Mouse (Mus musculus) thymus, adult 2 months (tissue): ENCODE data around the gene Ppp3ca. TPM values are rescaled to one million over a fixed set of nuclear protein-coding genes. Genes with fewer than 3 reads are reported as not detected.

ENCODE experiments used
- DNase-seq: peaks from one replicate; pipeline ENCODE4 v3.0.0; 2021
- H3K27ac ChIP-seq: fragments of 200-500 bp; 2 replicates; pipeline ENCODE4 v1.5.1; 2012; ENCODE audit warnings: low read length, control low read depth; ENCODE audit not compliant: control insufficient read depth, insufficient read depth
- H3K27me3 ChIP-seq: fragments of 200-500 bp; 2 replicates; pipeline ENCODE4 v1.6.1; 2012; ENCODE audit warnings: mild to moderate bottlenecking, low read length, moderate library complexity, mixed read lengths; ENCODE audit not compliant: control insufficient read depth, insufficient read depth
- H3K36me3 ChIP-seq: fragments of 200-500 bp; 2 replicates; pipeline ENCODE4 v1.6.1; 2012; ENCODE audit warnings: mild to moderate bottlenecking, low read length, moderate library complexity; ENCODE audit not compliant: control insufficient read depth, insufficient read depth
- H3K4me1 ChIP-seq: fragments of 200-500 bp; replicated peaks from 2 replicates; pipeline ENCODE4 v1.6.1; 2012; ENCODE audit warnings: low read length; ENCODE audit not compliant: control insufficient read depth, insufficient read depth
- H3K4me3 ChIP-seq: fragments of 200-500 bp; 2 replicates; pipeline ENCODE4 v1.5.1; 2012; ENCODE audit warnings: mild to moderate bottlenecking, low read length, control low read depth, moderate library complexity; ENCODE audit not compliant: control insufficient read depth, insufficient read depth
- CTCF ChIP-seq: fragments of 200-500 bp; IDR thresholded peaks from 2 replicates; pipeline ENCODE4 v1.5.1; 2012; ENCODE audit warnings: mild to moderate bottlenecking, control low read depth, low read length, moderate library complexity, borderline replicate concordance; ENCODE audit not compliant: control insufficient read depth, poor library complexity, insufficient read depth; ENCODE audit errors: extremely low read depth
- POLR2A ChIP-seq: fragments of 200-500 bp; IDR thresholded peaks from 2 replicates; pipeline ENCODE4 v1.6.1; 2012; ENCODE audit warnings: mild to moderate bottlenecking, low read length, control low read depth, moderate library complexity; ENCODE audit not compliant: control insufficient read depth, poor library complexity, insufficient read depth; ENCODE audit errors: extremely low read depth
- WGBS: fragments of 180-500 bp; shearing (Covaris S2); methylation state at CpG from one replicate; pipeline ENCODE4 v1.1.7; 2018; 5-methylcytosine and 5-hydroxymethylcytosine counted together
- polyA plus RNA-seq: library from polyadenylated mRNA; depleted of rRNA; stranded (reverse); fragments of >200 nt; gene quantifications from 2 replicates; pipeline ENCODE4 v1.2.3, GENCODE M21; 2012

Gene Ppp3ca
- polyA plus RNA-seq, 1 experiment: 5.6 TPM

GRCm38 (mm10) chr3:136752126-136752716 lies 82.3 kb downstream of the Ppp3ca start:
- WGBS: 95% methylated on average over 5 of the region's 5 CpGs
- DNase-seq: no peak

GRCm38 (mm10) chr3:136756137-136756536 lies 86.2 kb downstream of the Ppp3ca start:
- no peak overlapping the region for H3K4me3 ChIP-seq
- WGBS: 30% methylated on average over 6 of the region's 6 CpGs
- no peaks in the 10 kb centered on the region; the same call in 1 of the 2 replicates for H3K4me1 ChIP-seq
- H3K27ac ChIP-seq: no peak overlapping the region
- H3K36me3 ChIP-seq: no peaks in the 10 kb centered on the region
- TF ChIP-seq CTCF (no peak), POLR2A (no peak)
- no peak for DNase-seq
- H3K27me3 ChIP-seq: no peaks in the 10 kb centered on the region

More at GRCm38 (mm10) chr3:136752126-136752716, 82.3 kb downstream of the Ppp3ca start:
- Histone ChIP-seq H3K27me3 (no peaks in the 10 kb centered on the region), H3K4me3 (no peak overlapping the region), H3K36me3 (no peaks in the 10 kb centered on the region), H3K27ac (no peak overlapping the region), H3K4me1 (no peaks in the 10 kb centered on the region; the same call in 1 of the 2 replicates)
- TF ChIP-seq CTCF (no peak), POLR2A (no peak)

GRCm38 (mm10) chr3:136759446-136759845 lies 89.5 kb downstream of the Ppp3ca start:
- TF ChIP-seq POLR2A (no peak), CTCF (no peak)
- no peaks in the 10 kb centered on the region; the same call in 1 of the 2 replicates for H3K4me1 ChIP-seq

GRCm38 (mm10) chr3:136761292-136761978 lies 91.5 kb downstream of the Ppp3ca start:
- Histone ChIP-seq H3K27ac (no peak overlapping the region), H3K4me1 (peaks cover 2% of the 10 kb centered on the region), H3K4me3 (no peak overlapping the region), H3K27me3 (no peaks in the 10 kb centered on the region), H3K36me3 (no peaks in the 10 kb centered on the region)
- TF ChIP-seq POLR2A: no peak
- no peak for TF ChIP-seq CTCF
- 69% methylated on average over 7 of the region's 7 CpGs for WGBS
- DNase-seq: no peak

More at GRCm38 (mm10) chr3:136759446-136759845, 89.5 kb downstream of the Ppp3ca start:
- no peaks in the 10 kb centered on the region for H3K27me3 ChIP-seq
- no peak for DNase-seq
- no peaks in the 10 kb centered on the region for H3K36me3 ChIP-seq
- no peak overlapping the region for H3K4me3 ChIP-seq
- no peak overlapping the region for H3K27ac ChIP-seq
- WGBS: 96% methylated on average over 12 of the region's 12 CpGs

GRCm38 (mm10) chr3:136761979-136762341 lies 92.0 kb downstream of the Ppp3ca start:
- DNase-seq: no peak
- Histone ChIP-seq H3K36me3 (no peaks in the 10 kb centered on the region), H3K27me3 (no peaks in the 10 kb centered on the region), H3K4me3 (no peak overlapping the region), H3K27ac (no peak overlapping the region), H3K4me1 (peaks cover 2% of the 10 kb centered on the region)
- 45% methylated on average over 1 of the region's 1 CpGs for WGBS
- TF ChIP-seq POLR2A (no peak), CTCF (no peak)

- H3K36me3 ChIP-seq: no peaks in the 10 kb centered on the region
- H3K27me3 ChIP-seq: no peaks in the 10 kb centered on the region
- TF ChIP-seq CTCF: no peak
- no peak for TF ChIP-seq POLR2A
- no peak for DNase-seq
- H3K4me1 ChIP-seq: peaks cover 2% of the 10 kb centered on the region
- H3K4me3 ChIP-seq: no peak overlapping the region
- H3K27ac ChIP-seq: no peak overlapping the region
- WGBS: 98% methylated on average over 5 of the region's 5 CpGs
Observed at GRCm38 (mm10) chr3:136763717-136764270, 93.9 kb downstream of the Ppp3ca start.
